Mouse (Mus musculus): ENCODE results near the gene Olfr620. TPM values are rescaled to one million over a fixed set of nuclear protein-coding genes. Genes with fewer than 3 reads are reported as not detected.

Olfr620 gene
- not detected for total RNA-seq (2021)

DNA sequence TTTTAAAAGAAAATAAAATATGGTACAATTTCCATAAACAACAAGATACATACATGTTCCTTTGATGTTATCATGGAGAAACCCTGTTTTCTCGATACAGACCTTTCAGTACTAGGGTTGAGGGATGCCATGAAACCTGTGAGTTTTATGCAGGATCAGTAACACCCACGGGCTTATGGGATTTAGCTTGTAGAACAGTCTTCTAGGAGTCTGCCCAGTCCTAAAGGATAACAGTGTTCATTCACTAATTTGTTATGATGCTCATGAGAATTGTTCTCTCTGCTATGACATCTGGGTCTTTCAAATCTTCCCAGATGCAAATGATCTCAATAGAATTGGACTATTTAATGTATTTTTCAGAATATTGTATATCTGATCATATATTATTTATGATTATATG, at the start of gene Olfr620:
Gene Olfr620 (minus strand): TSS at position 101 of the 400 bp plus-strand sequence.
- intact Hi-C loops (cut with DNase I), result no loop called here
- DNase-seq (ENCODE audit: low spot score in 2 of 2), result no peak

GRCm38 (mm10) chr7:103644070-103644469, 31.7 kb upstream of the Olfr620 start:
- intact Hi-C loops (cut with DNase I), result no loop called here
- DNase-seq (ENCODE audit: low spot score in 2 of 2), result no peak

GRCm38 (mm10) chr7:103642602-103643001, 30.3 kb upstream of the Olfr620 start, which contains the start of gene Olfr622:
Gene Olfr622 (minus strand): TSS chr7:103642702.
- intact Hi-C loops (cut with DNase I), result no loop called here
- no peak for DNase-seq (ENCODE audit: low spot score in 2 of 2)

- intact Hi-C loops (cut with DNase I), result no loop called here
- DNase-seq (ENCODE audit: low spot score in 2 of 2), result no peak
Measured at GRCm38 (mm10) chr7:103636795-103637194, 24.5 kb upstream of the Olfr620 start.

DNA sequence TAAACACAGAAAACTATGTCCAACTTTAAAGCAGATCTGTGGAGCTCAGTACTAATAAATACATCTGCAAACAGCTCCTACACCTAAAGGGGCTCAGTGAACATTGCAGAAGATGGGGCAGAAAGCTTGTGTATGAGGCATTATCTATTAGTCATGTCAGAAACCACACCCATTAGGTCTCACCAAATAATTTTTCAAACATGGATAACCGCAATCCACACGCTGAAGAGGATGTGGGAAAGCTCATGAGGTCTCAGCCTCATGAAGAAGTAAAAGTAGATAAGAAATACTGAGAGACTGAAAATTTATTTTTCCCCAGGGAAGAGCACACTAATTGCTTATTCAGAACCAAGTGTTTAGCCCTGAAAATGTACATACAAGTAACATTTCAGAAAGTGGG, 4.9 kb downstream of the Olfr620 start:
- no peak for DNase-seq (ENCODE audit: low spot score in 2 of 2)
- intact Hi-C loops (cut with DNase I), result no loop called here

DNA sequence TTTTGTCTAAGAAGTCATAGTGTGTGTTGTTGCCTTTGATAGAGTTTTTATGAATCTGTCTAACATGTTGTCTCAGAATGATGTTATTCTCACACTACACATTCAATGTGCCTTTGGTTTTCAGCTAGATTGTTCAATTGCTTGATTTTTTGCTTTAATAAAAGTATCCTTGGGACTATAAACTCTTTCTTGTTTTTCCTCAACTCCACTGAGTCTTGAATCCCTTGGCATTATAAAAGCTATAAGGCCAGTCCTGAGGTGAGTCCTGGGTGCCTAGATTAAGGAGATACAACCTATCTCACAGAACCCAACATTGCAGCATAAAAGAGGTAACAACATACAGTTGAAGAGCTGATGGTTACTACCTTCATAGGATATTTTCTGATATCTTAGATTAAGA, 12.1 kb downstream of the Olfr620 start, which contains the start of gene Olfr619:
Gene Olfr619 (plus strand): TSS at position 301 of the 400 bp plus-strand sequence.
- intact Hi-C loops (cut with DNase I), result no loop called here
- no peak for DNase-seq (ENCODE audit: low spot score in 2 of 2)

DNA sequence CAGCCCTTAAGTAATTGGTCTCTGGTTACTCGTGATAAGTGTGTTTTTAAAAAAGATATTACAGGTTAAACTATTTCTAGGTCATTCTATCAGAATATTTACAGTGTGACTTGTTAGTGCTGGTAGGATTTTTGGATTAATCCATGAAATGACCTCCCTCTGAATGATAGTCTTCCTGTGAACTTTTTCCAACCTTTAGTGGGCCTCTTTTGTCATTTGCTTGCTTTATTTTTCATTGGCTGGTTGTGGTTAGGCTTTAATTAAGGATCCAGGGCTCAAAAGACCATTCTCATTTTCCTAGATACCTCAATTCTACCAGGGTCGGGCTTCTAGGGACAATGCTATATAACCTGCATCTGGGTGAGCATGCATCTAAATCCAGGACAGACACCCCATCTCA, 22.5 kb downstream of the Olfr620 start, which contains the start of gene Olfr618:
Gene Olfr618 (plus strand): TSS at position 301 of the 400 bp plus-strand sequence.
- no peak for DNase-seq (ENCODE audit: low spot score in 2 of 2)
- intact Hi-C loops (cut with DNase I), result no loop called here

DNA sequence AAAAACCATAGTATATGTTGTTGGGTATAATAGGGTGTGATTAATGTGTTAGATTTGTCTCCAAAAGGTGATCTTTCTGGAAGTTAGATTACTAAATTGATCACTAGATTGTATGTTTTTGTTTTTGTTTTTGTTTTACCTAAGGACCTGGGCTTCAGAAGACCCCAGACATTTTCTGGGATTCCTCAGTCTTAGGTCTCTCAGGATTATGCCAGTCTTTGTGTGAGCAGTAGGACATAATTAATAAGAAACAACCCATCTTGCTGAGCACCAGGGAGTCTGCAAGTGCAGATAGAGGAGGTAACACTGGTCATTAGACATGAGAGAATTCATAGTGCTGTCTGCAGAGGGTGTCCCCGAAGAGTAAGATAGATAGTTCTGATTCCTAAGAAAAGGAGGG, 39.6 kb downstream of the Olfr620 start, which contains the start of gene Olfr617:
Gene Olfr617 (plus strand): TSS at position 301 of the 400 bp plus-strand sequence.
- intact Hi-C loops (cut with DNase I), result no loop called here
- no peak for DNase-seq (ENCODE audit: low spot score in 2 of 2)

- intact Hi-C loops (cut with DNase I), result no loop called here
- peak in 1 of 2 experiments; percentile 11 for DNase-seq (ENCODE audit: low spot score in 2 of 2)
Measured at GRCm38 (mm10) chr7:103569043-103569442, 43.3 kb downstream of the Olfr620 start, which contains the start of gene Olfr616. Gene Olfr616 (minus strand): TSS chr7:103569143.

GRCm38 (mm10) chr7:103555779-103556178, 56.6 kb downstream of the Olfr620 start, which contains the start of gene Olfr615:
Gene Olfr615 (plus strand): TSS chr7:103556079.
- DNase-seq (ENCODE audit: low spot score in 2 of 2), result no peak
- intact Hi-C loops (cut with DNase I), result no loop called here

Small RNA genes within 50 kb of the gene (microRNA-seq; reads per million reads assigned to microRNA genes)
- 0 reads per million in 2 experiments for gene Gm26506

Other genes with a start within 250 kb of the Olfr620 start
- gene Olfr601, start 249.9 kb downstream of the Olfr620 start, total RNA-seq (2021), result not detected
- not detected for gene Olfr603, start 226.4 kb downstream of the Olfr620 start, total RNA-seq (2021)
- not detected for gene Usp17lc, start 197.5 kb downstream of the Olfr620 start, total RNA-seq (2021)
- not detected for gene Olfr605, start 167.1 kb downstream of the Olfr620 start, total RNA-seq (2021)
- not detected for gene Olfr606, start 163.5 kb downstream of the Olfr620 start, total RNA-seq (2021)
- not detected for gene Olfr607, start 148.4 kb downstream of the Olfr620 start, total RNA-seq (2021)
- gene Olfr608, start 142.7 kb downstream of the Olfr620 start, total RNA-seq (2021), result not detected
- not detected for gene Olfr609, start 114.5 kb downstream of the Olfr620 start, total RNA-seq (2021)
- gene Olfr610, start 100.4 kb downstream of the Olfr620 start, total RNA-seq (2021), result not detected
- not detected for gene Olfr611, start 91.7 kb downstream of the Olfr620 start, total RNA-seq (2021)
- not detected for gene Olfr612, start 69.8 kb downstream of the Olfr620 start, total RNA-seq (2021)
- gene Olfr613, start 64.5 kb downstream of the Olfr620 start, total RNA-seq (2021), result not detected
- gene Olfr615, start 56.5 kb downstream of the Olfr620 start, total RNA-seq (2021), result not detected
- not detected for gene Olfr616, start 43.4 kb downstream of the Olfr620 start, total RNA-seq (2021)
- not detected for gene Olfr617, start 39.5 kb downstream of the Olfr620 start, total RNA-seq (2021)
- not detected for gene Olfr618, start 22.4 kb downstream of the Olfr620 start, total RNA-seq (2021)
- not detected for gene Olfr619, start 12.0 kb downstream of the Olfr620 start, total RNA-seq (2021)
- gene Olfr622, start 30.2 kb upstream of the Olfr620 start, total RNA-seq (2021), result not detected
- gene Olfr623, start 51.2 kb upstream of the Olfr620 start, total RNA-seq (2021), result not detected
- gene Olfr624, start 58.7 kb upstream of the Olfr620 start, total RNA-seq (2021), result under 1 TPM in 1 of 2 experiments, not detected in 1; 0.07 TPM
- not detected for gene Olfr625-ps1, start 70.2 kb upstream of the Olfr620 start, total RNA-seq (2021)
- not detected for gene Olfr243, start 102.1 kb upstream of the Olfr620 start, total RNA-seq (2021)
- not detected for gene Olfr628, start 117.8 kb upstream of the Olfr620 start, total RNA-seq (2021)
- not detected for gene Olfr629, start 132.4 kb upstream of the Olfr620 start, total RNA-seq (2021)
- not detected for gene Olfr630, start 144.8 kb upstream of the Olfr620 start, total RNA-seq (2021)
- gene Olfr69, start 159.1 kb upstream of the Olfr620 start, total RNA-seq (2021), result not detected
- not detected for gene Olfr68, start 167.2 kb upstream of the Olfr620 start, total RNA-seq (2021)
- not detected for gene Olfr67, start 179.3 kb upstream of the Olfr620 start, total RNA-seq (2021)
- gene Hbb-bt, start 201.5 kb upstream of the Olfr620 start, total RNA-seq (2021), result 10 to 100 TPM; 78.9 to 84.4 TPM
- gene Hbb-bs, start 215.6 kb upstream of the Olfr620 start, total RNA-seq (2021), result 100 to 1,000 TPM; 511 to 567 TPM
- not detected for gene Hbb-bh2, start 228.0 kb upstream of the Olfr620 start, total RNA-seq (2021)
- gene Hbb-bh1, start 230.6 kb upstream of the Olfr620 start, total RNA-seq (2021), result not detected
- gene Hbb-y, start 240.7 kb upstream of the Olfr620 start, total RNA-seq (2021), result not detected